Mouse (Mus musculus): Measurements from ENCODE around the gene Lypd8.
A peak's percentile ranks its signal among the peaks of the same experiment; 100 is the strongest.

GRCm38 (mm10) chr11:58331149-58331495 is 47.7 kb upstream of the Lypd8 start:
- TF ChIP-seq TCF12 (IDR thresholded peaks at IDR 0.05; ENCODE audit: insufficient read depth, poor library complexity, severe bottlenecking) (no peak), TCF3 (IDR thresholded peaks at IDR 0.05; ENCODE audit: insufficient read length, low read depth) (no peak), USF1 (IDR thresholded peaks at IDR 0.05; ENCODE audit: low read depth) (no peak), POLR2A (IDR thresholded peaks at IDR 0.05; ENCODE audit: insufficient read length, low read depth) (no peak), POLR2AphosphoS2 (IDR thresholded peaks at IDR 0.05; ENCODE audit: insufficient read length, low read depth) (no peak), MAX (IDR thresholded peaks at IDR 0.05; ENCODE audit: low read depth) (no peak), MYOG (IDR thresholded peaks at IDR 0.05; ENCODE audit: control insufficient read depth in 1 of 3, insufficient read depth in 1 of 3, insufficient read length in 2 of 3, low read depth in 2 of 3) (no peak), CEBPB (IDR thresholded peaks at IDR 0.05; ENCODE audit: insufficient read depth, poor library complexity, severe bottlenecking) (no peak), E2F4 (IDR thresholded peaks at IDR 0.05; ENCODE audit: insufficient read depth) (no peak), MYOD1 (IDR thresholded peaks at IDR 0.05; ENCODE audit: control insufficient read depth in 1 of 3, insufficient read length in 2 of 3, low read depth in 2 of 3) (no peak), REST (IDR thresholded peaks at IDR 0.05; ENCODE audit: insufficient read depth, insufficient read length) (peak; percentile 39)
